Mouse (Mus musculus) gastrocnemius, adult 18-20 months (tissue): ENCODE results near the gene Zswim2. TPM values are rescaled to one million over a fixed set of nuclear protein-coding genes. Genes with fewer than 3 reads are reported as not detected.
"Not testable (repeated sequence)": the region's sequence is repeated elsewhere in the genome, so short reads cannot be mapped to it uniquely, and the experiment has no call there.

ENCODE experiments used
- DNase-seq: peaks from one replicate; pipeline ENCODE4 v3.0.0; 2021; ENCODE audit warnings: low spot score
- long read RNA-seq, 2 experiments: library from polyadenylated mRNA; stranded (forward); transcript quantifications; one replicate each; pipeline ENCODE4 v2.0.0; 2021
- total RNA-seq, 2 experiments: library from RNA; stranded (reverse); gene quantifications; 2 replicates each; pipeline ENCODE4 v1.2.3; 2021

The Zswim2 gene
- total RNA-seq = not detected
- long read RNA-seq, experiment 1 = 0 reads
- long read RNA-seq, experiment 2 = 0 reads

DNA sequence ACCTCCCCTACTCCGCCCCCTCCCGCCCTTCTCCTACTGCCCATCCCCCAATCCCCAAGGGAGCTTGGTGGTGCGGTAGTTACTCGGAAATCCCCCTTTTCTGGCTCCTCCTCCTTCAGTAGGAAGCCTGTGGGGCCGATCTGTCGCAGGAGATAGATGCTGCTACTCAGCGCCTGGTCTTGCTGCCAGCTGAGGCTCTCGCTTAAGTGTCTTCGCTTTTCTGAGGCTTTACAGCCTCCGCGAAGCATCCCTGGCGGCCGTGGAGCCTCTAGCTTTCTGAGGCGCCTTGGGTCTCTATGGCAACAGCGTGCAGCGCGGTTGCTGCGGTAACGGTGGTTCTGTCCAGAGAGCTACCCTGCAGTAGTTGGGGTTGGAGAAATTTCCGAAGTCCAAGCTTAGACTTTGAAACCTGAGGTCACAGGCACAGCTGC lies at the start of gene Zswim2:
Gene Zswim2 (minus strand): TSS at position 298 of the 431 bp plus-strand sequence.
- no peak for DNase-seq

DNA sequence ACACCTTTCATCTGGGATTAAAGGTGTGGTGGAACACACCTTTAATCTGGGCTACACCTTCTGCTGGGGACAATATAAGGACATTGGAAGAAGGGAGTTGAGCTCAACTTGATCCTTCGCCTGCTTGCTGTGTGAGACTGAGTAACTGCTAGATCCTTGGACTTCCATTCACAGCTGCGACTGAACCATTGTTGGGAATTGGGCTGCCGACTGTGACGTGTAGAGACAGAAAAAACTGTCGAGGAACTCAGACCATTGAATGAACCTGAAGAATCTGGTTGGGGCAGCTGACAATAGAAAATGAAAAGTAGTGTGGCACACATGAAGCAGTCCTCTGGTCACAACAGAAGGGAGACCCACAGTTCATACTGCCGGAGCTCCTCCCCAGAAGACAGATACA lies 49.2 kb upstream of the Zswim2 start, which contains the start of gene Gm13691:
Gene Gm13691 (plus strand): TSS at position 301 of the 400 bp plus-strand sequence.
- DNase-seq = not testable (repeated sequence)

- not testable (repeated sequence) for DNase-seq
These were observed 43.4 kb upstream of the Zswim2 start, which contains the start of gene Gm13697 for GRCm38 (mm10) chr2:83984443-83984842. Gene Gm13697, plus strand, starts transcription at chr2:83984743.

GRCm38 (mm10) chr2:83978633-83979032 lies 37.6 kb upstream of the Zswim2 start, which contains the start of gene Gm13694:
Gene Gm13694, plus strand, starts transcription at chr2:83978933.
- DNase-seq = not testable (repeated sequence)

GRCm38 (mm10) chr2:83972823-83973222 lies 31.8 kb upstream of the Zswim2 start, which contains the start of gene Gm13696:
Gene Gm13696, plus strand, starts transcription at chr2:83973123.
- DNase-seq = not testable (repeated sequence)

DNA sequence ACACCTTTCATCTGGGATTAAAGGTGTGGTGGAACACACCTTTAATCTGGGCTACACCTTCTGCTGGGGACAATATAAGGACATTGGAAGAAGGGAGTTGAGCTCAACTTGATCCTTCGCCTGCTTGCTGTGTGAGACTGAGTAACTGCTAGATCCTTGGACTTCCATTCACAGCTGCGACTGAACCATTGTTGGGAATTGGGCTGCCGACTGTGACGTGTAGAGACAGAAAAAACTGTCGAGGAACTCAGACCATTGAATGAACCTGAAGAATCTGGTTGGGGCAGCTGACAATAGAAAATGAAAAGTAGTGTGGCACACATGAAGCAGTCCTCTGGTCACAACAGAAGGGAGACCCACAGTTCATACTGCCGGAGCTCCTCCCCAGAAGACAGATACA lies 26.0 kb upstream of the Zswim2 start, which contains the start of gene Gm13695:
Gene Gm13695 (plus strand): TSS at position 301 of the 400 bp plus-strand sequence.
- DNase-seq = not testable (repeated sequence)

DNA sequence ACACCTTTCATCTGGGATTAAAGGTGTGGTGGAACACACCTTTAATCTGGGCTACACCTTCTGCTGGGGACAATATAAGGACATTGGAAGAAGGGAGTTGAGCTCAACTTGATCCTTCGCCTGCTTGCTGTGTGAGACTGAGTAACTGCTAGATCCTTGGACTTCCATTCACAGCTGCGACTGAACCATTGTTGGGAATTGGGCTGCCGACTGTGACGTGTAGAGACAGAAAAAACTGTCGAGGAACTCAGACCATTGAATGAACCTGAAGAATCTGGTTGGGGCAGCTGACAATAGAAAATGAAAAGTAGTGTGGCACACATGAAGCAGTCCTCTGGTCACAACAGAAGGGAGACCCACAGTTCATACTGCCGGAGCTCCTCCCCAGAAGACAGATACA lies 20.2 kb upstream of the Zswim2 start, which contains the start of gene Gm13693:
Gene Gm13693 (plus strand): TSS at position 301 of the 400 bp plus-strand sequence.
- not testable (repeated sequence) for DNase-seq

- not testable (repeated sequence) for DNase-seq
These were observed 14.4 kb upstream of the Zswim2 start, which contains the start of gene Gm13698 for GRCm38 (mm10) chr2:83955393-83955792. Gene Gm13698, plus strand, starts transcription at chr2:83955693.

- no peak for DNase-seq
These were observed 764 bp upstream of the Zswim2 start for GRCm38 (mm10) chr2:83941792-83942191.

- DNase-seq = no peak
These were observed 350 bp upstream of the Zswim2 start for GRCm38 (mm10) chr2:83941378-83941777.

DNA sequence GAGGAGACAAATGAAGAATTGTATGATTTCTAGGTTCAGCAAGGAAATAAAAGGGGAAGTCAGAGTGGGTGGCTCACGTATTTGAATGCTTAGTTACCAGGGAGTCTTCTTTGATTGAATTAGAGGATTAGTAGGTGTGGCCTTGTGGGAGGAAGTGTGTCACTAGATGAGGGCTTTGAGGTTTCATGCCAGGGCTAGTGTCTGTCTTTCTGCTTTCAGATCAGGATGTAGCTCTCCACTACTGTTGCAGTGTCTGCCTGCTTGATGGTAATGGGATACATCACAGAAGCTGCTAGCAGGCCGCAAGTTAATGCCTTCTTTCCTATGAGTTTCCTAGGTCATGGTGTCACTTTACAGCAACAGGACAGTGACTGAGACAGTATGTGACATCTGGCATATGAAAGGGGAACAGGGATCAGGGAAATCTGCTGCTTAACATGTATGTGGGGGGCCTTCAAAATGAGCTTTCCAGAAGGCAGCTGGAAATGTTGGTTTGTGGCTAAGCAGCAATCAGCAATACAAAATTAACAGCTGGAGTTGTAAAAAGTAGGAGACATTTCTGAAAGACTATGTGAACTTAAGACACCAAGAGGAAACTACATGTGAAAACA lies 11.4 kb downstream of the Zswim2 start:
- DNase-seq = no peak

DNA sequence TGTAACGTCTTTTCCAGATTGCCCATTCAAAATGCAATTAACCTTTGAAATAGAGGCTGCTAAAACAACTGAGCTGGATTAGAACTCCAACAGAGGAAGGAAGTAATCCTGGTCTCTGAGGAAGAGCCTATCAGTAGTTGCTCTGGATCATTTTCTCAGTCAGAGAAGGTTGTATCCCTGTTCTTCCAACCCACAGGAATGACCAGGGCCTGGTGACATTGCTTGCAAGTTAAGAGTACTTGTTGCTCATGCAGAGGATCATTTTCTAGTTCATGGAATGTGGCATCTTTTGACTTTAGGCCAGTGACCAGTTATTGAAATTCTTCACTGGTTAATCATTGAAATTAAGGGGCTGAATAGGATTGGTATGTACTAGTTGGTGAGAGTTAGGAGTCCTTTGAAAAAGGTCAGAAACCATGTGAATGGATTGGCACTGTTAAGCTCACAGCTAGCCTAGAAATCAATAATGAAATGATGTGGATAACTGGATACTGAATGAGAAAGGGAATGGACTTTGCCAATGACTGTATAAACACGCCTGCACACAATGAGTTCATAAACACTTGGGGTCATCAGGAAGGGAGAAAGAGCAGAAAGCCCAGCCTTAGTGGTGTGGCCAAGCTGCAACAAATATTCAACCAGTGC lies 39.0 kb downstream of the Zswim2 start:
- DNase-seq = no peak

- no peak for DNase-seq
These were observed 47.3 kb downstream of the Zswim2 start for GRCm38 (mm10) chr2:83893701-83894100.

- no peak for DNase-seq
These were observed 57.1 kb downstream of the Zswim2 start for GRCm38 (mm10) chr2:83883850-83884420.

Other genes starting within 250 kb of the Zswim2 start
- gene Itgav, start 216.8 kb downstream of the Zswim2 start, total RNA-seq = 10 to 100 TPM; 36.8 to 50.6 TPM
- 1 to 10 TPM in 1 of 2 experiments, under 1 TPM in 1; 1.00 to 1.6 TPM for gene Fam171b, start 128.6 kb downstream of the Zswim2 start, total RNA-seq
- gene Gm13698, start 14.5 kb upstream of the Zswim2 start, total RNA-seq = under 1 TPM; 0.64 to 0.85 TPM
- gene Gm13693, start 20.3 kb upstream of the Zswim2 start, total RNA-seq = under 1 TPM; 0.64 to 0.85 TPM
- gene Gm13695, start 26.1 kb upstream of the Zswim2 start, total RNA-seq = under 1 TPM in 1 of 2 experiments, not detected in 1; 0.64 TPM
- gene Gm13696, start 31.9 kb upstream of the Zswim2 start, total RNA-seq = under 1 TPM; 0.64 to 0.85 TPM
- under 1 TPM; 0.64 to 0.85 TPM for gene Gm13694, start 37.7 kb upstream of the Zswim2 start, total RNA-seq
- gene Gm13697, start 43.5 kb upstream of the Zswim2 start, total RNA-seq = under 1 TPM; 0.64 to 0.85 TPM
- under 1 TPM; 0.64 to 0.85 TPM for gene Gm13691, start 49.3 kb upstream of the Zswim2 start, total RNA-seq